Mouse (Mus musculus) olfactory bulb, adult 2 months (tissue): Measurements from ENCODE around the gene Adgrd1. TPM values are rescaled to one million over a fixed set of nuclear protein-coding genes. Genes with fewer than 3 reads are reported as not detected.

ENCODE experiments used
- H3K27ac ChIP-seq: fragments of 200-500 bp; 2 replicates; pipeline ENCODE4 v1.5.1; 2012; ENCODE audit warnings: low read depth, low read length; ENCODE audit not compliant: insufficient read depth
- H3K4me1 ChIP-seq: fragments of 200-500 bp; 2 replicates; pipeline ENCODE4 v1.6.1; 2012; ENCODE audit warnings: low read length; ENCODE audit not compliant: control insufficient read depth, insufficient read depth
- H3K4me3 ChIP-seq: fragments of 200-500 bp; 2 replicates; pipeline ENCODE4 v1.5.1; 2012; ENCODE audit warnings: mild to moderate bottlenecking, low read depth, low read length, moderate library complexity; ENCODE audit not compliant: insufficient read depth
- CTCF ChIP-seq: fragments of 200-500 bp; IDR thresholded peaks from 2 replicates; pipeline ENCODE4 v1.5.1; 2012; ENCODE audit warnings: low read depth, mild to moderate bottlenecking, low read length, moderate library complexity; ENCODE audit not compliant: insufficient read depth
- POLR2A ChIP-seq: fragments of 200-500 bp; IDR thresholded peaks from 2 replicates; pipeline ENCODE4 v1.6.1; 2012; ENCODE audit warnings: mild to moderate bottlenecking, low read depth, low read length, moderate library complexity; ENCODE audit not compliant: insufficient read depth
- WGBS: fragments of 180-500 bp; shearing (Covaris S2); methylation state at CpG from one replicate; pipeline ENCODE4 v1.1.7; 2018; 5-methylcytosine and 5-hydroxymethylcytosine counted together
- polyA plus RNA-seq: library from polyadenylated mRNA; stranded (reverse); fragments of >200 nt; gene quantifications from 2 replicates; pipeline ENCODE4 v1.2.4, GENCODE M21; 2012; ENCODE audit warnings: low replicate concordance; ENCODE audit not compliant: missing spikeins, insufficient read depth, insufficient read length

Gene Adgrd1
- polyA plus RNA-seq, 1 experiment = not detected

DNA sequence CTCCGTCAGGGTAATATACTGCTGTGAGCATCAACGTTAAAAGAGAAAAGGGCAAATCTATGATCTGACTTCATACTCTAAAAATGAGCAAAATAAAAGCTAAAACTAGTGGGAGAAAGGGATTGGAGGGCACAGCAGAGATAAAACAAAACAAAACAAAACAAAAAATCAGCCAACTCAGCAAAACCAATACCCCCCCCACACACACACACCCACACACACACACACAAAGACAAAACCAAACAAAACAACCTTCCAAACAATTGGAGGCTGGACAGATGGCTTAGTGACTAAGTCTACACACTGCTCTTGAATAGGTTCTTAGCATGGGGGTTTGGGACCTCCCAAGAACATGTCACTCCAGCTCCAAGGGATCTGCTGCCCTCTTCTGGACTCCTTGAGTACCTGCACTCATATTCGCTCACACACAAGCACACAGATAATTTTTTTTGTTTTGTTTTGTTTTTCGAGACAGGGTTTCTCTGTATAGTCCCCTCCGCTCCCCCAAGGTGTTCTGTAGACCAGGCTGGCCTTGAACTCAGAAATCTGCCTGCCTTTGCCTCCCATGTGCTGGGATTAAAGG, 122.7 kb downstream of the Adgrd1 start:
- 76% methylated on average over 5 of the region's 5 CpGs for WGBS
- peaks cover 17% of the 10 kb centered on the region for H3K4me1 ChIP-seq
- TF ChIP-seq POLR2A = no peak
- no peak for TF ChIP-seq CTCF
- H3K4me3 ChIP-seq = no peak overlapping the region
- no peak overlapping the region for H3K27ac ChIP-seq

DNA sequence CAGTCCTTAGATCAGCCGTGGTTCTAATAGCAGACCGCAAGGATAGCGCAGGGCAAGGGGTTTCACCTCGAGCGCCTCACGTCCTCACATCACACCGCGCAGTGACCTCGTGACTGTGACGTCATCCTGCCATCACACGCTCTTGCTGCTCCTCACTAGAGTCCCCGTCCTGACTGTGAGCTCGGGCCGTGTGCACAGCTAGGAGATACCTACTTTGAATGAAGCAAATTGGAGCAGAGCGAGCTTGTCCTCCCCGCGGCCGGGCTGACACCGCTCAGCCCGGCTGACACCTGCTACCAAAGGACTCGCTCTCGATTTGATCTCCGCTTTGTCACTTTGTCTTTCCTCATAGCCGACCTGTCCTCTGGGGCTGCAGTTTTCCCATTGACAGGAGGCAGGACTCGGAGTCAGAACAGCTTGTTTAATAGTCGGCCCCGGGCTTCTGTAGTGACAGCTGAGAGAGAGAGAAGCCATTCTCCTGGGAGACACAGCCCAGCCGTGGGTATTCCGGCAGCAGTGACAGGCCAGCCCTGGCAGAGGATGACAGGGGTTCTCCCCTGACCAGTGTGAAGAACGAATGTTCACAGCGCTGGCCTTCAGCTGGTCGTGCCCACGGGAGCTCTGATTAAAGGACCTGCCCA, 129.4 kb downstream of the Adgrd1 start:
- WGBS = 78% methylated on average over 33 of the region's 33 CpGs
- no peak overlapping the region for H3K27ac ChIP-seq
- no peak overlapping the region for H3K4me3 ChIP-seq
- H3K4me1 ChIP-seq = no peaks in the 10 kb centered on the region
- TF ChIP-seq CTCF (no peak), POLR2A (no peak)

DNA sequence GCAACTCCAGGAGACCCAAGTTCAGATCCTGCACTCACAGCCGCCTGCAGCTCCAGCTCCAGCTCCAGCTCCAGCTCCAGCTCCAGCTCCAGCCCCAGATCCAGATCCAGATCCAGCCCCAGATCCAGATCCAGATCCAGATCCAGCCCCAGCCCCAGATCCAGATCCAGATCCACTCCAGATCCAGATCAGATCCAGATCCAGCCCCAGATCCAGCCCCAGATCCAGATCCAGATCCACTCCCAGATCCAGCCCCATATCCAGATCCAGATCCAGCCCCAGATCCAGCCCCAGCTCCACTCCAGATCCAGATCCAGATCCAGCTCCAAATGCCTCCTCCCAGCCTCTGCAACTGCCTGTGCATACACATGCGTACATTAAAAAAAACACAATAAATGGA, 131.6 kb downstream of the Adgrd1 start:
- H3K27ac ChIP-seq = no peak overlapping the region
- WGBS = 100% methylated on average over 2 of the region's 2 CpGs
- no peak for TF ChIP-seq CTCF
- no peak for TF ChIP-seq POLR2A
- no peak overlapping the region for H3K4me3 ChIP-seq
- H3K4me1 ChIP-seq = no peaks in the 10 kb centered on the region; the same call in 1 of the 2 replicates

DNA sequence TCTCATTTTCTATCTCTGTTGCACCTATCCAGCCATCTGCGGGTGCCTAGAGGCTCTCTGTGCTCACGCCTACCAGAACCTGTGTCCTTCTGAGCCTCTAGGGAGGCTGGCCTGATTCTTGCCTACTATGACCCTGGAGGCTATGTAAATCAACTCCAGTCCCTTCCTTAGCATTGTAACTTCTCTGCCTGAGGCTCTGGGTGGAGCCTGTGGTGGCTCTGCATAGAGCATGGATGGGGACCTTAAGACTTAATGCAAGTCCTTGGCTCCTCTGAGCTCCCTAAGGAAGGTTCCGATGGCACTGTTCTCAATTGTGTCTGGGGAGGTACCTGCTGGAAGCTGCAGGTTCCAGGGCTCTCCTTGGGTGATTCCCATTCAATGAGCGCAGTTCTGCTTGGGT, 136.8 kb downstream of the Adgrd1 start:
- Histone ChIP-seq H3K4me1 (no peaks in the 10 kb centered on the region; the same call in 1 of the 2 replicates), H3K4me3 (no peak overlapping the region), H3K27ac (no peak overlapping the region)
- TF ChIP-seq POLR2A = no peak
- no peak for TF ChIP-seq CTCF
- WGBS = 95% methylated on average over 4 of the region's 4 CpGs

DNA sequence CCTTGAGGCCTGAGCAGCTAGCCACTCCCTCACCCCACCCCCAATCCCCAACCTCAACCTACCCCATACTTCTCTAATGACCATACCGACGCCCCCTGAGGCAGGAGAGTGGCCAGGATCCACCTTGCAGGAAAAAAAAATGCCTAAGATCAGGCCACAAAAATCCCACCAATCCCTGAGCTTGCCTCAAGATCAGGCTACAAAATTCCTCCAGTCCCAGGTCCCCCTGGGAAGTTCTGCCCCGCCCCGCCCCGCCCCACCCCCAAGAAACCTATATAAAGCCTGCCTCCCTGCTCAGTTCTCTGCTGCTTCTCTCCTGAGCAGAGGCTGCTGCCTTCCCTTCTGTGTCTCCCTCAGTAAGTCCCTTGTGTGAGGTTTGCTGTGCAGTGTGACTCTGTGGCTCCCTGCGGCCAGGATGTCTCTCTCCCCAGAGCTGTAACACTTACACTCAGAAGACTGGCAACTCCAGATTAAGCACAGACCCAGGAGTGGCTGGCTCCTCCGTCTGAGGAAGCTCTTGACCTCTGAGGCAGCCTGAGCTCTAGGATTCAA, 137.4 kb downstream of the Adgrd1 start:
- 88% methylated on average over 7 of the region's 7 CpGs for WGBS
- Histone ChIP-seq H3K27ac (no peak overlapping the region), H3K4me3 (no peak overlapping the region), H3K4me1 (no peaks in the 10 kb centered on the region; the same call in 1 of the 2 replicates)
- no peak for TF ChIP-seq POLR2A
- no peak for TF ChIP-seq CTCF

DNA sequence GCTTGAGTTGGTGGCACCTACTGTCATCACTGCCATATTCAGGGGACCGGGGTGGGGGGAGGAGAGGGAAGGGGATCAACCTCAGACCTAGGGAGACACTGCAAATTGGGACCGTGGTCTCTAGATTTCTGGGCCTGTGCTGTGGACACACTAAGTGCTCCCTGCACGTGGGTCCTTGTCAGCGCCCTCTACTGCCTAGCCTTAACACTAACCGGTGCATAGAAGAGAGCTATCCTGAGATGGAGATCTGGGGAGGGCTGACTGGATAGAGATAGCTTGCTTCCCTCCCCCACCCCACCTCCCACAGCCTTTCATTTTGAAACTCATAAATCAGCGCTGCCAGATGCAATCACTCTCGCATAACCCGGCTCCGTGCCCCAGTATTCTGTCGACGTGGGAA, 139.8 kb downstream of the Adgrd1 start:
- 86% methylated on average over 11 of the region's 11 CpGs for WGBS
- TF ChIP-seq POLR2A (no peak), CTCF (no peak)
- Histone ChIP-seq H3K27ac (no peak overlapping the region), H3K4me3 (no peak overlapping the region), H3K4me1 (no peaks in the 10 kb centered on the region; the same call in 1 of the 2 replicates)

DNA sequence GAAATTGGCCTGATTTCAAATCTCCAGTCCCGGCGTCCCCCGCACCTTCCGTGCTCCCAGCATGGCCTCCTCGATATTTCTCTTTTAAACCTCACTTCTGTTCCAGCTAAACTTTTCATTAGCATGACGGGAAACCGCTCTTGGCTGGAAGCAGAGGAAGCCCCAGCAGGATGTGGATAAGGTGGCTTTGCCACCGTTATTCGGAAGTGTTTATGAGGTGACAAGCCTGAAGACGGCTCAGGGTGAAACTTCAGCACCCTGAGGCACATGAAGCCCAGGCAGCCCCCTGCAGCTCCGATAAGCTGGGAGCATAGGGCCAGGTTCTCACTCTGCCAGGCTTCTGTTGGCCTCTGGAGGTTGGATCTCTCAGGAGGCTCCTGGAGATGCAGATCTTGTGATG, 145.3 kb downstream of the Adgrd1 start:
- 92% methylated on average over 11 of the region's 11 CpGs for WGBS

DNA sequence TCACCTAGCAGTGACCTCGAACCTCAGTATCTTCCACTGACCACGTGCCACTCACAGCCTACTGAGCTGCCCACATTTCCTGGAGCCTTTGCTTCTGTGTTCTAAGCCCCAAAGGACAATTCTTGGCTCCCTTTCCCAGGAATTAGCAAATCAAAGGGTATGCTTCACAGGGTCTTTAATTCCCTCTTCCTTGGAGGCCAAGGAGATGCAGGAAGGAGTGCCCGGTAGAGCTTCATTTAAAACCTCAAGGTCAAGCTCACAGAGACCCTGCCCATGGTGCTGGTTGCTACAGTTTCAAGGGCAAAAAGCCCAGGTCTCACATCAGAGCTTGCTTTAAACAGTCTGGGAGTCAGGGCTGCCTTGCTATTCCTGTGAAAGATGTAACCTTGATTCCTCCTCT, 145.7 kb downstream of the Adgrd1 start:
- whole genome bisulfite sequencing = 41% methylated on average over 3 of the region's 3 CpGs
- TF ChIP-seq CTCF (no peak), POLR2A (no peak)
- 0 out of 2 replicates have a peak, but pooled peaks cover 2% of the 10 kb centered on the region for H3K4me1 ChIP-seq
- no peak overlapping the region for H3K4me3 ChIP-seq
- no peak overlapping the region for H3K27ac ChIP-seq

More for the DNA sequence above, 145.3 kb downstream of the Adgrd1 start:
- Histone ChIP-seq H3K4me3 (no peak overlapping the region), H3K4me1 (0 out of 2 replicates have a peak, but pooled peaks cover 2% of the 10 kb centered on the region), H3K27ac (no peak overlapping the region)
- TF ChIP-seq CTCF (no peak), POLR2A (no peak)

DNA sequence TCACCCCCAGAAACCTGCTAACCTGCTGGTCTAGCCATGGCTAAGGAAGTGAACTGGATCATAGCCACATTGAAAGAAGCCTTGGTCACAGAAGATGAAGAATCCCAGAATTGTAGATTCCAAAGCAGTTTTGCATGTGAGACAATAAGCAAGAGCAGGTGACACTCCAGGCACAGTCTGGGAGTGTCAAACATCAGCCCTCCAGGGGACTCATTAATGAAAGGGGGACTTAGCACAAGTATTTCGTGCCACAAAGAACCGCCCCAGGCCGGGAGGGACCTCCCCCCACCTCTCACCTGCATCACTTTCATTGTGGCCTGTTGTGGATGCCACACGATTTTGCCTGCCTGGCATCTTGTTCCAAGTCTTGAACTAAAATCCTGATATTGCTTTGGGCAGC, 146.6 kb downstream of the Adgrd1 start:
- no peak overlapping the region for H3K4me3 ChIP-seq
- H3K27ac ChIP-seq = no peak overlapping the region
- H3K4me1 ChIP-seq = 0 out of 2 replicates have a peak, but pooled peaks cover 2% of the 10 kb centered on the region
- 87% methylated on average over 4 of the region's 4 CpGs for WGBS
- TF ChIP-seq CTCF (no peak), POLR2A (no peak)

DNA sequence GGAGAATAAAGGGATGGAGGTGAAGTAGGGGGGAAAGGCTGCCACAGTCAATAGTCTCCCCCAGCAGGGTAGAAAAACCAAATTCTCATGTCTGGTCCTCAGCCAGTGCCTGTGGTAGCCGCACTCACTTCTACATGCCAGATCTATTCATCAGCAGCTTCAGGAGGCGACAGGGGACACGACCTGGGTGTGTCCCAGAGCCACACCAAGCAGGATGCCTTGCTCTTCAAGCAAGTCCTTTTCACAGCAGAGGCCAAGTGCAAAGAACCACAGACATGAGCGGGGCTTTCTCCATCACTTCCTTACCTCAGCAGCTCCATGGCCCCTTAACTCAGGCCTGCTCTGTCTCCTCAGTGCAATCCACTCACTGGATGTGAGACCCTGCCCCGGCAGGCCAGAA, 147.8 kb downstream of the Adgrd1 start:
- TF ChIP-seq CTCF = no peak
- no peak for TF ChIP-seq POLR2A
- Histone ChIP-seq H3K4me3 (no peak overlapping the region), H3K4me1 (0 out of 2 replicates have a peak, but pooled peaks cover 2% of the 10 kb centered on the region), H3K27ac (no peak overlapping the region)
- WGBS = 83% methylated on average over 5 of the region's 5 CpGs
